Mouse (Mus musculus) leukemia stem cell, adult 10-12 weeks (primary cell): ENCODE measurements around the gene Ciao1. TPM values are rescaled to one million over a fixed set of nuclear protein-coding genes. Genes with fewer than 3 reads are reported as not detected.

Source experiments
- polyA plus RNA-seq: library from polyadenylated mRNA; stranded (reverse); fragments of >175 nt; gene quantifications from 2 replicates; pipeline ENCODE4 v1.2.3, GENCODE M21; 2012; ENCODE audit warnings: low replicate concordance

Ciao1 gene
- 10.1 and 19.2 TPM in 2 replicates for polyA plus RNA-seq

DNA sequence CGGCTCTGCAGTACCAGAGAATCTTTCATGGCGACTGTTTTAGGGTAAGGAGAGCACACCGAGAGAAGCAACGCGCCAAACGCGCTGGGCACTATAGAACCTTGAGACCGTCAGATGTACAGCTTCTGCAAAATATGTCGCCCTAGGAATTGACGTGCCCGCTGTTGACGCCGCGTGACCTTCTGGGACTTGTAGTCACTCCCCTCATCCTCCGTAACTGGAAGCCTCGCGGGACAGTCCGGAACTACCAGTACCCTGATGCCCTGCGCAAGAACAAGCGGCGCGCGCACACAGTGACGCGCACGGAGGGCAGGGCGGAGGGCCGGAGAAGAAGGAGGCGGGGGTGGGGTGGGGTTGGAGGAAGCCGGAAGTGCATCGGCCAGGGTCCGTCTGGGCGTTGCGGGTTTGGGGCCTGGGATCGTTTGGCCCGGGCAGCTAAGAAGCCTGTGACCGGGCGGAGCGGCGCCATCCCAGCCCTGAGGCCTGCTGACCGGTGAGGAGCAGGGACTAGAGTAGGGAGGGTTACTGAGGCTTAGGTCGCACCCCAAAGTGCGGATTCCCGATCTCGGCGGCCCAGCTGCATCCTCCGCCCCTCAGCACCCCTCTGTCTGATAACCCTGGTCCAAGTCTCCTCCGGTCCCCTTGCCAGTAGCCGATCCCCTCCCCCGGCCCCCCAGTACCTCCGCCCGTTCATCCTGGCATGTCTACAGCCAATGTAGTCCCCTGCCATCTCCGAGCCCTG lies at the start of gene Ciao1, which contains the start of gene Tmem127:
Gene Ciao1 (minus strand): TSS at position 225 of the 742 bp plus-strand sequence.
Gene Tmem127 (plus strand): TSS at position 317 of the 742 bp plus-strand sequence.

DNA sequence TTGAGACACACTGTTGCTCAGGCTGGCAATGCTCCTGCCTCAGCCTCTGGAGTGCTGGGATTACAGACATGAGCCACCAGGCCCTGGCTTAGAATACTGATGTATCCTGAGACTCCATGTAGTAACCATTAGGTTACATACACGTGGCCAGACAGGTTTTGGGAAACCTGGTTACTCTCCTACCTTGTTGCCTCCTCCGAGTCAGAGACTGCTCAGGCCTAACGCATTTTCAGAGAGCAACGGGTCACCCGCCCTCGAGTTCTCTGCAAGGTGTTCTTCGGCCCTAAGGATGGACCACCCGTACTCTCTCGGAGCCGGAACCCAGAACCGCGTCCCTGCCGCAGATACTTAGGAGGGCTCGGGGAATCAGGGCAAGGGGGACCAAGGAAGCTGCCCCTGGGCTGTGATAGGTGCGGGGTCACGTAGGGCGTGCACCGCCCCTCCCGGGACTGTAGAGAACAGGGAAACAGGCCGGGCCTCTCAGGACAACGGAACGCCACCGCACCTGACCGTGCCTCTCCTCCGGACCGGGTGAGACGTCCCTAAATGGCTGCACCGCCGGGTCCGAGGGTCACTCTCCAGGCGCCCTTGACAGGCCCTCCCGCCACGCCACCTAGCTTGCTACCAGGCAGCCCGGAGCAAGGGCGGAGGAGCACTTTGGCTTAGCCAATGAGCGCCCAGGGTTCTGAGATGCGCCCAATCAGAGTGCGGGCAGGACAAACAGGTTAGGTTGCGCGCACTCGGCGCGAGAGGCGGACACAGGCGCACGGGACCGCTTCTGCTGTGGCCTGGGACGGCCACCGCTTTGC lies 22.1 kb upstream of the Ciao1 start, which contains the start of gene Stard7:
Gene Stard7 (plus strand): TSS at position 728 of the 809 bp plus-strand sequence.

DNA sequence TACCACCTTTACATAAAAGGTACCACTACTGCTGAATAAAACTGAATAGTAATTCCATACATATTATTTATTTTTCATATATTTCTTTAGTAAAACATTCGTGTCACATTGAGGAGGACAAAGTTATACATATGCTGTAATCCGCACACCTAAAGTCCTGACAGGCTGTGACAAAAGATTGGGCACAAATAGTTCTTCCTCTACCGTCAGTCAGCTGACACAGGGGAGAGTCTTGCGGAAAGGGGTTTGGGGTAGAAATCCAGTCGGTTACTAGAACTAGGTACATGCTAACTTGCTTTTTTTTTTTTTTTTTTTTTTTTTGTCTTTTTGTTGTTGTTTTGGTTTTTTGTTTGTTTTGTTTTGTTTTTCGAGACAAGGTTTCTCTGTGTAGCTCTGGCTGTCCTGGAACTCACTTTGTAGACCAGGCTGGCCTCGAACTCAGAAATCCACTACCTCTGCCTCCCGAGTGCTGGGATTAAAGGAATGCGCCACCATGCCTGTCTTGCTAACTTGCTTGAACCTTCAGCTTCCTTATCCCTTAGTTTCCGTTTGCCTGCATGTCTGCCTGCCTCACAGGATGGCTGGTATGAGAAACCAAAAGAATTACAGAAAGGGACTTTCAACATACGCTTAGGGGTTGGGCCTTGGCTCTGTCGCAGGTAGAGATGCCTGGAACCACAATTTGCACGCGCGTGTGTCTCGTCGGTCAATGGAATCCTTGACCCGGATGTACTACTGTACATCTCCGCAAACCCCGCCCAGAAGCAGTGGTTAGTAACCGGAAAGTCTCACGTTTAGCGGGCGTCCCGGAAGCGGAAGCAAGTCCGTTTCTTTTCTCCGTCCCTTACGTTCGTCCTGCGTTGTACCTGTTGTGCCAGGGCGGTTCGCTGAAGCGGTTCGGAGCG lies 39.8 kb downstream of the Ciao1 start, which contains the start of the genes 1810024B03Rik and Snrnp200:
Gene 1810024B03Rik (minus strand): TSS at position 734 of the 905 bp plus-strand sequence.
Gene Snrnp200 (plus strand): TSS at position 840 of the 905 bp plus-strand sequence.

Other genes starting within 250 kb of the Ciao1 start
- 5.6 and 7.6 TPM in 2 replicates for gene Ap4e1, start 239.1 kb downstream of the Ciao1 start, polyA plus RNA-seq
- 0.78 and 4.8 TPM in 2 replicates for gene Blvra, start 177.2 kb downstream of the Ciao1 start, polyA plus RNA-seq
- gene Ncaph, start 113.9 kb downstream of the Ciao1 start, polyA plus RNA-seq, result 11.2 and 15.0 TPM in 2 replicates
- gene Itpripl1, start 104.4 kb downstream of the Ciao1 start, polyA plus RNA-seq, result 4.4 and 6.6 TPM in 2 replicates
- 0.47 TPM in 1 of 2 replicates, not detected in the other for gene 1810024B03Rik, start 39.5 kb downstream of the Ciao1 start, polyA plus RNA-seq
- gene Snrnp200, start 39.4 kb downstream of the Ciao1 start, polyA plus RNA-seq, result 3.1 and 13.9 TPM in 2 replicates
- gene Tmem127, start 92 bp upstream of the Ciao1 start, polyA plus RNA-seq, result 40.5 and 112 TPM in 2 replicates
- gene Stard7, start 22.4 kb upstream of the Ciao1 start, polyA plus RNA-seq, result 34.0 and 55.3 TPM in 2 replicates
- gene Dusp2, start 88.3 kb upstream of the Ciao1 start, polyA plus RNA-seq, result 11.8 and 12.4 TPM in 2 replicates
- not detected in 2 replicates for gene Astl, start 90.8 kb upstream of the Ciao1 start, polyA plus RNA-seq
- 0.05 and 0.15 TPM in 2 replicates for gene Adra2b, start 115.4 kb upstream of the Ciao1 start, polyA plus RNA-seq
- gene Gpat2, start 177.4 kb upstream of the Ciao1 start, polyA plus RNA-seq, result 0.15 TPM in 2 replicates
- gene Fahd2a, start 196.7 kb upstream of the Ciao1 start, polyA plus RNA-seq, result 15.9 and 24.4 TPM in 2 replicates